Mouse (Mus musculus) adrenal gland (tissue): ENCODE measurements around the gene Bod1.

Source experiments
- intact Hi-C: fragments of 180-260 bp; cut with DNase I; formaldehyde crosslinking; loops from one replicate; pipeline ENCODE4 v1.15.1; 2025
- long read RNA-seq, 2 experiments: library from polyadenylated mRNA; unstranded; transcript quantifications; one replicate each; pipeline ENCODE4 v2.0.0; 2020; ENCODE audit warnings: borderline replicate concordance in 1 of 2; ENCODE audit not compliant: insufficient replicate concordance in 1 of 2

The Bod1 gene
- long read RNA-seq, experiment 1, partial matches to known transcripts, result 3 of 5 reads
- long read RNA-seq, experiment 1, other reads (novel, unspliced or antisense), result 1 of 5 reads
- long read RNA-seq, experiment 2, transcript Bod1-201 (4 exons, 1,394 nt), result major isoform, 14 of 15 reads
- long read RNA-seq, experiment 2, partial matches to known transcripts, result 1 of 15 reads
- long read RNA-seq, experiment 2, other reads (novel, unspliced or antisense), result 0 of 15 reads

DNA sequence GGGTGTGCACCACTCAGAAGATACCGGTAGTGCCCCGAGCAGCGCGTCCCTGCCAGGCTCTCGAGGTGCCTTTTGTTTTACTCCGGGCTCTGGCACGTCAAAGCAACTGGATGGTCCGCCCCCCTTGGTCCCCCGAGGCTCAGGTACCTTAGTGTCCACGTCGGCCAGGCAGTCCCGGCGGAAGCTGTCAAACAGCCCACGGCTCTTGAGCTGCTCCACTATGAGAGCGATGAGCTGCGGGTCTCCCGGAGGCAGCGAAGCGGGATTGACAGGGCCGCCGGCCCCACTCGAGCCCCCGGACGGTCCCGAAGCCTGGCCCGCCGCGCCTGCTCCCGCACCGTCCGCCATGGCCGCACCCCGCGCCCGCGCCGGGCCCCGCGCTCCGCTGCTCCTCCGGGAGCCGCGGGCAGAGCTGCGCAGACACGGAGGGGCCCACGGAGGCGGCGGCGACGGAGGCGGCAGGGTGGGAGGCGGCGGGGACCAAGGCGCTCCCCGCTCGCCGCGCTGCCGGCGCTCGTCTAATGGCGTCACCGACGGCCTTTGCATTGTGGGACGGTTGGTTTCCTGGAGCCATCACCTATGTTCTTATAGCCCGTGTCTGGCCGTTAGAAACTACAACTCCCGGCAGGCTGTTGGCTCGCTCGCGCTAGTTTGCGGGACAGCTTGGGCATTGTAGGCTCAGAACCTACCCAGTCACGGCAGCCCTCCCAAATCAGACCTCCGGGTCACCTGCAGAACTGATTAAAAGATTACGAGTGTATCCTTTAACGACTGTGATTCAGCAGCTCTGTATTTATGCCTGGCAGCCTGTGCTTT, at the start of gene Bod1:
Gene Bod1, minus strand, starts transcription at position 532 of the 816 bp plus-strand sequence.
- intact Hi-C loops, result loop anchor here (10.0 kb wide), 2 partner anchors 203 to 493 kb away; partner anchors contain the start of gene Cpeb4

GRCm38 (mm10) chr11:31719090-31719489, 47.4 kb upstream of the Bod1 start:
- intact Hi-C loops, result no loop called here

- intact Hi-C loops, result no loop called here
Observed at GRCm38 (mm10) chr11:31717926-31718735, 46.4 kb upstream of the Bod1 start.

DNA sequence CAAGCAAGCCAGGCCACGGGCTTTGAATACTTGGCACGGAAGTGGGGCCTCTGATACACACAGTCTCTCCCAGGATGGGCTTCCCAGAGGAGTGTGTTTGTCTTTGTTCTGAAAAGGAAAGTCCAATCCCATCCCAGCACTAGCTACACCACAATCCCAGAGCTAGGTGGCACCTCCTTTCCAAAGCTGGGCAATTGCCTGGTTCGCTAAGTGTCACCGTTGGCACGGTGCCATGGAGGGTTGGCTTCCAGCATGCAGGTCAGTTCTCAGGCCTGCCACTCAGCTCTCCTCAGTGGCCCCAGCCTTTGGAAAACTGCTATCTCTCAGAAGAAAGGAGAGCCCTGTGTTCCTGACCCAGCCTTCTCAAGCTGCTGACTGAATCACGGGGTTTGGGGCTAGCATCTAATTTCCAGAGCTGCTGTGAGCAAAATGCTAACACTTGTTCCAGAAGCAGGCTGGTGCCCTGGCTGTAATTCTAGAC, 42.0 kb upstream of the Bod1 start:
- intact Hi-C loops, result loop anchor here (5.0 kb wide), 1 partner anchor 159 kb away; the partner anchor contains the start of gene Cpeb4

DNA sequence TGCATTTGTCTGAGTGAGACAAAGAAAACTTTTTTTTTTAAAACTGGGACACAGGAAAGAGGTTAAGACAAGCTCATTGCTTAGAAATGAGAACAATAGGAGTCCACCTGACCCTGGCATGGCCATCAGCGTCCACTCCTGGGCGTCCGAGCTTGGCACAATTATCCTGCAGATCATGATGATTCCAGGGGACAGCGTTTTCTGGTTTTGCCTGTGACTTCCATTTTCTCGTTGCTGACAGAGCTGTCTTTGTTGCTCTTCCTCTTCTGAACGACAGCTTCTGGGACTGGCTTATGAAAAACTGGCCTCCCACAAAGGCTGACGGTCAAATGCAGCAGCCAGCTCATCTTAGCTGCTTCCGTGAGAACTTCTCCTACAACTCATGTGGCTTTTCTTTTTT, 41.4 kb upstream of the Bod1 start:
- intact Hi-C loops, result loop anchor here (5.0 kb wide), 1 partner anchor 159 kb away; the partner anchor contains the start of gene Cpeb4

- intact Hi-C loops, result no loop called here
Observed at GRCm38 (mm10) chr11:31707771-31708170, 36.1 kb upstream of the Bod1 start.

- intact Hi-C loops, result no loop called here
Observed at GRCm38 (mm10) chr11:31703173-31703572, 31.5 kb upstream of the Bod1 start.

GRCm38 (mm10) chr11:31701901-31702300, 30.2 kb upstream of the Bod1 start:
- intact Hi-C loops, result no loop called here

DNA sequence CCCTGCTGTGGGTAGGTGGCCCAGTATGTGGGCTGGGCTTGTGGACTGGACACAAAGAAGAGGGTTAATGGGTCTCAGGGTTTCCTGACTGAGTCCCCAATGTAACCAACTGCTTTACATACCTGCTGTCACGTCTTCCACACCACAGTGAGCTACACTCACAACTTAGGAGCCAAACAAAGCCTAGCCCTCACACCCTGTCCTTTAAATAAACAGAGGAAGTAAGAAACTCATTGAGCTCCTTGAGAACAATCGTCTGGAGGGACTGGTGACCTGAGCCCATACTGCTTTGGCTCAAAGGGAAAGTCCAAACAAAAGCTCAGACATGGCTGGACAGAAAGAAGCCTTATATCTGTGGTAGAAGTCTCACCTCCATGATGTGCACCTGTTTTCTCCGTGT, 27.8 kb upstream of the Bod1 start:
- intact Hi-C loops, result no loop called here

DNA sequence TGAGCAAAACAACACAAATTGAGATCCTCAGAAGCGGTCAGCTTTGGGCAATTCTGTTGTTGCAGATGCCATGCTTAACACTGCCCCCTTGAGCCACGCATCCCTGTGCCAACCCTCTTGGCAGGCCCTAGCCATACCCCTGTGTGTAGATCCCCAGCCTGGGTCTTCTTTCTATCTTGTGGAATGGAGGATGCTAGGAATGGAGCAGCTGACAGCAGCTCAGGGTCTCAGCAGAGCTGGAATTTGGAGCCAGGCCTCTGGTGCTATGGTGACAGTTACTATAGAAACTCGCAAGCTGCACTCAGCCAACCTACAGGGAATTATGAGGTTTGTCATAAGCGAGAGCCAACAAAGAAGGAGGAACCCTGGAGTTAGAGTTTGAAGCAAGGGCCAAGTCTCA, 23.1 kb upstream of the Bod1 start:
- intact Hi-C loops, result no loop called here

DNA sequence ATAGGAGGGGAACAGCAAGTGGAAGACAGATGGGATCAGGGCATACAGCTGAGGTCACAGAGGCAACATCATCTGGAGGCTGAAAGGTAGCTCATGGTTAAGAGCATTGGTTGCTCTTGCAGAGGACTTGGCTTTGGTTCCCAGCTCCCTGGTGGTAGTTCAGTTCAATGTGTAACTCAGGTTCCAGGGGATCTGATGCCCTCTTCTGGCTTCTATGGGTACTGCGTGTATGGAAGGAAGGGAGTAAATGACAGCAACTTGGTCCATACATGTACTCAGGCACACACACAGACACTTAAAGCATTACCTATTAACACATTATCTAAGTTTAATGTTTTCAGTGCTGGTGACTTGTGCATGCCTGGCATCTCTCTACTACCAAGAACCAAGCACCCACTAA, 22.4 kb upstream of the Bod1 start:
- intact Hi-C loops, result no loop called here

DNA sequence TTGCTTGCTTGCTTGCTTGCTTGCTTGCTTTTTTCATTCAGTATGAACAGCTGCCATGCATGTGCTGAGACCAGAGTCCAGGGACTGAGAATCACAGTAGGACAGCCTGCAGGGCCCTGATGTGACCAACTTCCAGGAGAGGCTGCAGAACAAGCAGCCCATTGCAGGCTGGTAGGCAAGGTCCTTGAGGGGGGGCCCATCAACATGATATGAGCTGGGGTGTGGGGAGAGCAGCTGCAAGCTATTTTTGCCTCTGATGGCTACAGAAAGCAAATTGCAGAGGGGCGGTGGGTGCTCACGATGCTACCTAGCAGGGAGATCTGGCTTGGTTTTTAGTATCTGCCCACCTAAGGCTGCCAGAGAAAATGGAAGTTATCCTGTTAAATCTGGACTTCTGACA, 21.6 kb upstream of the Bod1 start:
- intact Hi-C loops, result no loop called here

- intact Hi-C loops, result no loop called here
Observed at GRCm38 (mm10) chr11:31688956-31689355, 17.3 kb upstream of the Bod1 start.

DNA sequence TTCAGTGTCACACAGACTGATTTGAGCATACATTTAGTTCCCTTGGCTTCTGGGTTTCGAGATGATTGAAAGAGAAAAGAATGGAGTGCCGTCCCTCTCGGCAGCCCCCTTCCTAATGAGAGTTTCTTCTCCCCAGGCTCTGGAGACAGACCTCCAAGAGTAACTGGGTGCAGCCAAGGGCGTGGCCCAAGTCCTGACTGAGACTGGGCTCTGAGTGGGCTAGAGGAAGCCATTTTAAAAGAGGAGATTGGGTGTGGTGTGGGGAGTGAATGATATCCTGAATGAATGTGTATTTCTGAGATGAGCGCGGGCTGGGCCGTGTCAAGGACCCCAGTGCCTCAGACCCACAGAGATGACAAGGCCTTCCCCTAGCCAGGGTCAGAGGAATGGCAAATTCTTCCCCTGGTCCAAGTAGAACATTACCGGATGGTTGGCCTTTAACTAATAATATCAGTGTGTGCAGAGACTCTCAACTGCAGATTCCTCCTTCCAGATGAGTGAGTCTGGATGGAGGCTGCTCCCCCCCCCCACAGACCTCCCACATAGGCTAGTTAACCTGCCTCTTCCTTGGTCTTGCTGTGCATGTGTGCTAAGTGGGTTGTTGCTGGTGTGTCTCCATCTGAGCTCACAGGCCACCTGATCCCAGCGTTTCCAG, 13.4 kb upstream of the Bod1 start:
- intact Hi-C loops, result no loop called here

GRCm38 (mm10) chr11:31684126-31684525, 12.4 kb upstream of the Bod1 start:
- intact Hi-C loops, result no loop called here

- intact Hi-C loops, result loop anchor here (10.0 kb wide), 2 partner anchors 195 to 485 kb away; partner anchors contain the start of gene Cpeb4
Observed at GRCm38 (mm10) chr11:31679840-31680381, 8.2 kb upstream of the Bod1 start.

- intact Hi-C loops, result loop anchor here (10.0 kb wide), 2 partner anchors 197 to 487 kb away; partner anchors contain the start of gene Cpeb4
Observed at GRCm38 (mm10) chr11:31677309-31677708, 5.6 kb upstream of the Bod1 start.

DNA sequence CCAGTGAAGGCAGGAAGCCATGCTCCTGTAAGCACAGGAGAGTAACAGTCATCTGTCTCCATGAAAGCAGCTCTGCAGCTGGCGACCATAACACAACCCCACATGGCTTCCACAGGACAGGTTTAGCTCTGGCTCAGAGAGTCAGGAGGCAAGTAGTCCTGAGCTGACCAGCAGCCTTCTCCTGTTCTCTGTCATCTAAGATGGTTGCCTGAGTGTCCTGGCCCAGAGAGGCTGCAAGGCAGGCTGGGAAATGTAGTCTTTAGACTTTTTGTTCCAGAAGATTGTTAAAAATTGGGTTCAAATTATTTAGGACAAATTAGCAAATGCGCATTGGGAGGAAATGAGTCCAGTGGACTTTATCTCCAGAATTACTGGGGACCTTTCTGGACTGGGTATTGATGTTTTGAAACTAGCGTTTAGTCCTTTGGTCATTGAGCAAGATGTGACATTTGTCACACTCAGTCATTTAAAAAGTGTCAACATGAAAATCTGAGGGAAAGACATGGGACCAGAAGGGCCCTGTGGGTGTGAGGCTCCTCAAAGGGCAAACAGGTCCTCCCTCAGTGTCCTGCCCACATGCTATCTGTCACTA, 5.1 kb upstream of the Bod1 start:
- intact Hi-C loops, result loop anchor here (10.0 kb wide), 2 partner anchors 198 to 488 kb away; partner anchors contain the start of gene Cpeb4

DNA sequence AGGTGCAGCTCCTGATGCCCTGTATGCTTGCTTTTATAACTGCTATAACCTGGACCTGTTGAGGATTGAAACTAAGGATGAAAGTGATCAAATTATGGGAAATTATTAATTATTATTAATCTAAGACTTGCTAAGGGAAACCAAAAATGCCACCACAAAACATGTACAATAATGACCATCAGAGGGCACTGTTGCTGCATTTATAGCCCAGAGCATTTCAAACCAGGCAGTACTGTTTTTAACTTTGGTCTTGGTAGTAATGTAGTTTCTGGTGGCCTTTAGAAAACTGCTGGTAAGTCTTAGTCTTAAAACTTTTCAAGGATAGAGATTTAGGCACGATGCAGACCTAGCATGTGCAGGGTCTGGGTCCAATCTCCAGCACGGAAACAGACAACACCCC, 3.7 kb upstream of the Bod1 start:
- intact Hi-C loops, result loop anchor here (2.0 to 10.0 kb wide), 3 partner anchors 199 to 489 kb away; partner anchors contain the start of gene Cpeb4

- intact Hi-C loops, result loop anchor here (10.0 kb wide), 2 partner anchors 203 to 493 kb away; partner anchors contain the start of gene Cpeb4
Observed at GRCm38 (mm10) chr11:31672170-31672563, 482 bp upstream of the Bod1 start.
